Mouse (Mus musculus) common myeloid progenitor, adult 5-6 weeks (primary cell): ENCODE measurements around the gene Cd83. TPM values are rescaled to one million over a fixed set of nuclear protein-coding genes. Genes with fewer than 3 reads are reported as not detected.

Experiments
- ATAC-seq: replicated peaks from 2 replicates; pipeline ENCODE4 v1.8.0; 2016; ENCODE audit warnings: low read depth, mild to moderate bottlenecking, moderate TSS enrichment, inconsistent platforms; ENCODE audit not compliant: poor library complexity, severe bottlenecking
- total RNA-seq: library from RNA; stranded (forward); fragments of 200-1000, 187-1606 nt; gene quantifications from 2 replicates; pipeline ENCODE4 v1.2.3, GENCODE M21; 2017

Gene Cd83
- total RNA-seq, 1 experiment from 2014 or later = not detected

- ATAC-seq = no peak
These were observed 20.1 kb downstream of the Cd83 start for GRCm38 (mm10) chr13:43804648-43805047.

GRCm38 (mm10) chr13:43805159-43805758 is 20.7 kb downstream of the Cd83 start:
- ATAC-seq = no peak

GRCm38 (mm10) chr13:43806371-43807271 is 22.0 kb downstream of the Cd83 start:
- no peak for ATAC-seq

- ATAC-seq = no peak
These were observed 22.7 kb downstream of the Cd83 start for GRCm38 (mm10) chr13:43807272-43807675.

- ATAC-seq = no peak
These were observed 26.0 kb downstream of the Cd83 start for GRCm38 (mm10) chr13:43810621-43811020.

- no peak for ATAC-seq
These were observed 27.3 kb downstream of the Cd83 start for GRCm38 (mm10) chr13:43811835-43812234.

- ATAC-seq = no peak
These were observed 28.9 kb downstream of the Cd83 start for GRCm38 (mm10) chr13:43813431-43813830.

- no peak for ATAC-seq
These were observed 32.9 kb downstream of the Cd83 start for GRCm38 (mm10) chr13:43817461-43817860.

GRCm38 (mm10) chr13:43818307-43819019 is 33.9 kb downstream of the Cd83 start:
- no peak for ATAC-seq

- ATAC-seq = no peak
These were observed 34.4 kb downstream of the Cd83 start for GRCm38 (mm10) chr13:43819020-43819310.

- ATAC-seq = no peak
These were observed 35.5 kb downstream of the Cd83 start for GRCm38 (mm10) chr13:43820071-43820470.

- ATAC-seq = no peak
These were observed 37.7 kb downstream of the Cd83 start for GRCm38 (mm10) chr13:43822306-43822705.

- ATAC-seq = no peak
These were observed 44.1 kb downstream of the Cd83 start for GRCm38 (mm10) chr13:43828648-43829047.

GRCm38 (mm10) chr13:43830892-43831673 is 46.5 kb downstream of the Cd83 start:
- ATAC-seq = no peak

- no peak for ATAC-seq
These were observed 48.2 kb downstream of the Cd83 start for GRCm38 (mm10) chr13:43832731-43833130.

- ATAC-seq = no peak
These were observed 51.8 kb downstream of the Cd83 start for GRCm38 (mm10) chr13:43836376-43836775.

GRCm38 (mm10) chr13:43837812-43838211 is 53.2 kb downstream of the Cd83 start:
- ATAC-seq = no peak

GRCm38 (mm10) chr13:43845151-43845550 is 60.6 kb downstream of the Cd83 start:
- no peak for ATAC-seq

- ATAC-seq = no peak
These were observed 62.6 kb downstream of the Cd83 start for GRCm38 (mm10) chr13:43847186-43847585.

- no peak for ATAC-seq
These were observed 65.2 kb downstream of the Cd83 start for GRCm38 (mm10) chr13:43849816-43850215.
